Mouse (Mus musculus) kidney, adult 8-10 months (tissue): ENCODE results near the gene Ranbp10.
"Not testable (repeated sequence)": the region's sequence is repeated elsewhere in the genome, so short reads cannot be mapped to it uniquely, and the experiment has no call there.

Experiments
- DNase-seq, 2 experiments: peaks; one replicate each; pipeline ENCODE4 v3.0.0; 2022

Gene Ranbp10

GRCm38 (mm10) chr8:105833740-105834139 is 6.6 kb upstream of the Ranbp10 start:
- DNase-seq: not testable (repeated sequence)

- no peak for DNase-seq
Measured at GRCm38 (mm10) chr8:105826379-105826778, 771 bp downstream of the Ranbp10 start.

- no peak for DNase-seq
Measured at GRCm38 (mm10) chr8:105825506-105825905, 1.6 kb downstream of the Ranbp10 start.

GRCm38 (mm10) chr8:105820925-105821324 is 6.2 kb downstream of the Ranbp10 start:
- DNase-seq: no peak

- DNase-seq: no peak
Measured at GRCm38 (mm10) chr8:105819659-105820058, 7.5 kb downstream of the Ranbp10 start.

- no peak for DNase-seq
Measured at GRCm38 (mm10) chr8:105813241-105813640, 13.9 kb downstream of the Ranbp10 start.

- peak; percentile 25 to 50 for DNase-seq
Measured at GRCm38 (mm10) chr8:105812511-105812910, 14.6 kb downstream of the Ranbp10 start.

- no peak for DNase-seq
Measured at GRCm38 (mm10) chr8:105811543-105811942, 15.6 kb downstream of the Ranbp10 start.

GRCm38 (mm10) chr8:105811061-105811460 is 16.1 kb downstream of the Ranbp10 start:
- DNase-seq: no peak

- no peak for DNase-seq
Measured at GRCm38 (mm10) chr8:105810245-105810786, 16.8 kb downstream of the Ranbp10 start.

- peak; percentile 22 to 32 for DNase-seq
Measured at GRCm38 (mm10) chr8:105808480-105808879, 18.7 kb downstream of the Ranbp10 start.

- DNase-seq: peak; percentile 45 to 52
Measured at GRCm38 (mm10) chr8:105807766-105808165, 19.4 kb downstream of the Ranbp10 start.

- DNase-seq: no peak
Measured at GRCm38 (mm10) chr8:105805964-105806363, 21.2 kb downstream of the Ranbp10 start.

GRCm38 (mm10) chr8:105805346-105805745 is 21.8 kb downstream of the Ranbp10 start:
- no peak for DNase-seq

- peak; percentile 74 to 84 for DNase-seq
Measured at GRCm38 (mm10) chr8:105804797-105805196, 22.4 kb downstream of the Ranbp10 start.

- DNase-seq: no peak
Measured at GRCm38 (mm10) chr8:105801153-105801904, 25.8 kb downstream of the Ranbp10 start.

- DNase-seq: peak; percentile 88 to 90
Measured at GRCm38 (mm10) chr8:105799091-105799812, 27.9 kb downstream of the Ranbp10 start.

- DNase-seq: no peak
Measured at GRCm38 (mm10) chr8:105798408-105798807, 28.7 kb downstream of the Ranbp10 start.

GRCm38 (mm10) chr8:105795785-105796184 is 31.4 kb downstream of the Ranbp10 start:
- DNase-seq: no peak

- no peak for DNase-seq
Measured at GRCm38 (mm10) chr8:105794009-105794598, 33.0 kb downstream of the Ranbp10 start.

- DNase-seq: peak; percentile 43 to 57
Measured at GRCm38 (mm10) chr8:105793331-105793730, 33.8 kb downstream of the Ranbp10 start.

- DNase-seq: no peak
Measured at GRCm38 (mm10) chr8:105789626-105790025, 37.5 kb downstream of the Ranbp10 start.

- DNase-seq: no peak
Measured at GRCm38 (mm10) chr8:105788927-105789326, 38.2 kb downstream of the Ranbp10 start.
